Mouse (Mus musculus): Measurements from ENCODE around the gene Nav2.

Gene Nav2

GRCm38 (mm10) chr7:48908521-48909341, at the start of gene Nav2:
TSS of gene Nav2 (plus strand) at chr7:48908716.
- in situ Hi-C loops (cut with MboI; ENCODE audit: low sequenced_read_pairs), result no loop called here

DNA sequence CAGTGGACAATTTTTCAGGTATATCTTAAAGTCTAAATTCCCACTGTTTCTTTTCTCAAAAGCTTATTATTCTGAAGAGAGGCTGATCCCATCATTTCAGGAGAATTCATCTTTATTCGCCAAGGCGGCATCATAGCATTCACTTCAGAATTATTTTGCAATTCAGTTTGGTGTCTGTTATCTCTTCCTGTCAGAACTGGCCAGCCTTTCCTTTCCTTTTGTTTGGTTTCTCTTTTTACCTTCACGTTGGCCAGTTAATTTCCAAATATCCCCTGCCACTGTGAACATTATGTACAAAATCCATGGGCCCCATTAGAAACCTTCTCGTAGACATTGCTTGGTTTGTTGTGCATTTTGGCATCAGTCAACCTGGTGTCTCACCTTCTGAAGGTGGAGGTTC, 49.2 kb upstream of the Nav2 start:
- in situ Hi-C loops (cut with MboI; ENCODE audit: low sequenced_read_pairs), result no loop called here

DNA sequence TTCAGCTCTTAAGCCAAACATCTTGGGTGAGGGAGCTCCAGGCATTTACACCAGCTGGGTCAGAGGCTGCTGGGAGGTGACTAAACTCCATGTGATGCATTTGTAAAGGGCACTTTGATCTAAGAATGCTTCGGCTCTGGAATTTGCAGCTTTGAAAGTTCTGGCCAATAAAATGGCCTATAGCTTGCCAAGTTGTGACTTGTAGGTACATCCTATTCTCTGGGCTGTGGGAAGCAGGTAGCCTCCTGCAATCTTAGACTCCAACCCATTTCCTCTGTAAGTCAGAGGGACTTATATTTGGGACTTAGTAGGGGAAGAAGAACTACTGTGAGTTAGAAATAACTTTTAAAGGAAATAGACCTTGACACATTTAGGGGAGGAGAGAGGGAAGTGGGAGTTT, 47.6 kb upstream of the Nav2 start:
- in situ Hi-C loops (cut with MboI; ENCODE audit: low sequenced_read_pairs), result no loop called here

DNA sequence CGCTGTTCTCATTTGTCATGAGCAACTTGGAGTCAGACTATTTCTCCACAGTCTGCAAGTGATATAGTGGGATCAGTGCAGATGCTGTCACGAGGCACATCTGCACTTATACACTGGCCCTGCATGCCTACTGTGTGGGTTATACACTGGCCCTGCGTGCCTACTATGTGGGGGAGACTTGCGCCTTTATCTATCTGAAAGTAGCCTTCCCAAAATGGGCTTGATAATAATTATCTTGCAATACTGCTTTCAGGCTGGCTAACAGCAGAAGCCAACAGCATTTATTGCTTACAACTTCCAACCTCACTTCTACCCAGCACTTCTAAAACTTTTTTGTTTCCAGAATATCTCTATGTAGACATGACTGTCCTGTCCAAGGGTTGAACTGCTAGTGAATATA, 46.7 kb upstream of the Nav2 start:
- in situ Hi-C loops (cut with MboI; ENCODE audit: low sequenced_read_pairs), result no loop called here

GRCm38 (mm10) chr7:48864199-48864598, 44.3 kb upstream of the Nav2 start:
- in situ Hi-C loops (cut with MboI; ENCODE audit: low sequenced_read_pairs), result no loop called here

GRCm38 (mm10) chr7:48864671-48865458, 43.7 kb upstream of the Nav2 start:
- in situ Hi-C loops (cut with MboI; ENCODE audit: low sequenced_read_pairs), result no loop called here

DNA sequence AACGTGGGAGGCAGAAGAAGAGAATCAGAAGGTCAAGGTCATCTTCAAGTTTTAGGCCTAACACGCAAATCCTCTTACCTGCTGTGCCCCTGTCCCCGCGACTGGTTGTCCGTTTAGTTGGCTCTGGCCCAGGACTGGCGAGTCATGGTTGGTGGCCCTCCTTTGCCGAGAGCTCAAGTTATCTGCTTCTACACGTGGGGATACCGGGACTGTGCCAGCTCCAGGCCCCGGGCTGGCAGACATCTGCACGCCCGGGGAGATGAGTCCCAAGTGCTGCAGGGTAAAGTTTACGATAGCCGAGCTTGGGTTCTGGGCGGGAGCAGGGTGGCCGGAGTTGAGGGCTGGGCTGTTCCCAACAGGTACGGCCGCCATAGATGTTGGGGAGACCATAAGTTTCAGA, 40.9 kb upstream of the Nav2 start:
- in situ Hi-C loops (cut with MboI; ENCODE audit: low sequenced_read_pairs), result no loop called here

- in situ Hi-C loops (cut with MboI; ENCODE audit: low sequenced_read_pairs), result no loop called here
Measured at GRCm38 (mm10) chr7:48870144-48870543, 38.4 kb upstream of the Nav2 start.

DNA sequence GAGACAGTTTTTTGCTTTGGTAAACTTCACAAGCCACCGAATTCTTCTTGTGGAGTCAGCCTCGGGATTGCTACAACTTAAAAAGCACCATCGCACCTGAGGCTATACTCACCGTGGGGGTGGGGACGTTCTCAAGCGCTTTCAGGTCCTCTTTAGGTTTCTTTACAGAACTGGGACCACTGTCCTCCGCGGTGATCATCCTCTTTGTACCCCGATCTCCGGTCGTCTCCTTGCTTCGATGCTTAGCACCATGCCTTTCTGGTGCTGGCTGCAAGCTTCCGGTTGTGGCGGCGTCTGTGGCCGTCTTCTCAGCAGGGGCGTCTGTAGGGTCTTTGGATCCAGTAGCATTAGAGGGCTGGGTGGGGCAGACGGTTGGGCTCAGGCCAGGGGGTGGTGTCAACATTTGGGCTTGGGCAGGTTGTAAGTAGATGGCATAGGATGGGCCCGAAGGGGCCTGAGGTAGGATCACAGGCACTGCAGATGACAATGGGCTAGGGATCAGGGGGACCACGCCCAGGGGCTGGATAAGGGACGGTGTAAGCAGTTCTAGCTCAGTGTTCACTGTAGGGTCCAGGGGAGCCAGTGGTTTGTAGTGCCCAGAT, 37.8 kb upstream of the Nav2 start:
- in situ Hi-C loops (cut with MboI; ENCODE audit: low sequenced_read_pairs), result no loop called here

GRCm38 (mm10) chr7:48871292-48871691, 37.2 kb upstream of the Nav2 start:
- in situ Hi-C loops (cut with MboI; ENCODE audit: low sequenced_read_pairs), result no loop called here

DNA sequence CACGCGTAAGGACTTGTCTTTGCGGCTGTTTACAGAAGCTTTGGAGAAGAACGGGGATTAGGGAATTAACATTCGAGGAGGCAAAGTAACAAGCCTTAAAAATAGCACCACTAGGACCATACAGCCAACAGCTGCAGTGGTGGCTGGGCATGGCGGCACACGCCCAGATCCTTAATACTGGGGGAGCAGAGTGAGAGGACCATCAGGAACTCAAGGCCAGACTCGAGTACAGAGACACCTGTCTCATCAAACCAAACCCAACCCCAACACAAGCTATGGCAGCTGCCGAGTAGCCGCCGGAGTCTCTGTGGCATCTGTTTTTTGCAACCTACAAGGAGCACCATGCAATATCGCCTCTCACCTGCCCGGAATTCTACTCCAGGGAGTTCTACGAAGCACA, 33.4 kb upstream of the Nav2 start:
- in situ Hi-C loops (cut with MboI; ENCODE audit: low sequenced_read_pairs), result loop anchor here (25.0 kb wide), 1 partner anchor 237 kb away; no protein-coding TSS in a partner anchor

DNA sequence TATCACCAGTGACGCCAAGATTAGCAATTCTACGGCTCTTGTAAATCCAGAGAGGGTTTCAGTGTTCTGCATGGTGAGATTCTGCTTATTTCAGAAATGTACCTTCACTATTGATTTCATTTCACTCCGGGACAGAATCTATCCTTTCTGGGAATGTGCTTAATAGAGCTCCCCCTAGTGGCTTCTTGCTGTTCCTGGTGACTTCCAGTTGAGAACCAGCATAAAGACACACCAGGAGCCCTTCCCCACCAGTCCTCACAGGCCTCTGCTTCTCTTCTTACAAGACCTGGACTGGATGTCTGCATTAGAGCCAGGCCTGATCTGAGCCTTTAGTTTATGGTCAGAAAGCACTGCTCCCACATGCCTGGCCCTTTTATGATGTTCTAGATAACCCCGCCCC, 32.0 kb upstream of the Nav2 start:
- in situ Hi-C loops (cut with MboI; ENCODE audit: low sequenced_read_pairs), result loop anchor here (25.0 kb wide), 1 partner anchor 236 kb away; no protein-coding TSS in a partner anchor

DNA sequence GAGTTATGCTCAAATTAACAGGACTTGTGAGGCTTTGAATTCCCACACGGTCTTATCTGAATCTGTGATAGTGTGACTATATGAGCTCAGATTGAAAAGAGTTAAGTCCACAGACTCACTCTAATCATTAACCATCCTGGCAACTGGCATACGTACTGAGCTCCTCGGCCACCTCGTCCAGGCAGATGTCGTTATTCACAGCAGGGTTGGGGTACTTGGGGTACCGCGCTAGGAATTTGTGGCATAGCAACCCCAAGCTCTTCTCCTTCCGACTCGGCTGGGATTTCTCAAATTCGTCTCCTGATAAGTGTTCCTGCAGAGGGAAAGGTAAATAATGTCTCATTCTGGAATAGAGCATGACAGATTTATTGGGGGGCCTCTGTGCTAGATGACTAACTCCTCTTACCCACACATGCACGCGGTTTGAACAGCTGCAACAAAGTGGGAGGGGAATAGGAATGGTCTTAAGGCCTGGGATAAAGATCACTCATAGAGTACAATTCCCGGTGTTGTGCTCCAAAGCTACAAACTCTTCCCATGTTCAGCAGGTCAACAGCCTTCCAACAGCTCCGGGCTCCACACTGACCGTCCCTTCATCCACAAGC, 30.6 kb upstream of the Nav2 start:
- in situ Hi-C loops (cut with MboI; ENCODE audit: low sequenced_read_pairs), result loop anchor here (25.0 kb wide), 1 partner anchor 234 kb away; no protein-coding TSS in a partner anchor

- in situ Hi-C loops (cut with MboI; ENCODE audit: low sequenced_read_pairs), result loop anchor here (25.0 kb wide), 1 partner anchor 233 kb away; no protein-coding TSS in a partner anchor
Measured at GRCm38 (mm10) chr7:48879574-48879973, 28.9 kb upstream of the Nav2 start.

GRCm38 (mm10) chr7:48880591-48881481, 27.7 kb upstream of the Nav2 start:
- in situ Hi-C loops (cut with MboI; ENCODE audit: low sequenced_read_pairs), result loop anchor here (25.0 kb wide), 1 partner anchor 231 kb away; no protein-coding TSS in a partner anchor

DNA sequence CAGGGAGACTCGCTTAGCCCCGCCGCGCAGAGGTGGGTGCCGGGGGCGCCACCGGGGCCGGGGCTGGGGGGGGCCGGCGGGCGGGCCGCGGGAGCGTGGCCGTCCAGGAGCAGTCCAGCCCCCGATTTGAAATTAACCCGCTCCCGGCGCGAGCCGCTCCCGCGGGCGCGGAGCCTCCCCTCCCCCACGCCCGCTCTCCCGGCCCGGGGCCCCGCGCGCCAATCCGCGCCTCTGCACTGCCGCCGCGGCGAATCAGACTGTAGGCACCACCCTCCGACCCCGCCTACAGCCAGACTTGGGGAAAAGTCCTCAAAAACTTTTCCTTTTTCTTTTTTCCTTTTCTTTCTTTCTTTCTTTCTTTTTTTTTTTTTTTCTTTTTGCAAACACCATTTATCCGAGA, 27.0 kb upstream of the Nav2 start, which contains the start of gene E2f8:
TSS of gene E2f8 (minus strand) at position 111 of the 400 bp plus-strand sequence.
- in situ Hi-C loops (cut with MboI; ENCODE audit: low sequenced_read_pairs), result loop anchor here (25.0 kb wide), 1 partner anchor 231 kb away; no protein-coding TSS in a partner anchor

GRCm38 (mm10) chr7:48881971-48882609, 26.4 kb upstream of the Nav2 start:
- in situ Hi-C loops (cut with MboI; ENCODE audit: low sequenced_read_pairs), result loop anchor here (25.0 kb wide), 1 partner anchor 230 kb away; no protein-coding TSS in a partner anchor

GRCm38 (mm10) chr7:48883525-48884265, 24.8 kb upstream of the Nav2 start:
- in situ Hi-C loops (cut with MboI; ENCODE audit: low sequenced_read_pairs), result loop anchor here (25.0 kb wide), 1 partner anchor 229 kb away; no protein-coding TSS in a partner anchor

All from CH12F3 (cell line).